Mouse (Mus musculus): Measurements from ENCODE around the gene Igsf21.
A peak's percentile ranks its signal among the peaks of the same experiment; 100 is the strongest.

Gene Igsf21

GRCm38 (mm10) chr4:140192276-140193002 is 54.1 kb downstream of the Igsf21 start:
- no peak for DNase-seq

GRCm38 (mm10) chr4:140189601-140190000 is 57.0 kb downstream of the Igsf21 start:
- no peak for DNase-seq

DNA sequence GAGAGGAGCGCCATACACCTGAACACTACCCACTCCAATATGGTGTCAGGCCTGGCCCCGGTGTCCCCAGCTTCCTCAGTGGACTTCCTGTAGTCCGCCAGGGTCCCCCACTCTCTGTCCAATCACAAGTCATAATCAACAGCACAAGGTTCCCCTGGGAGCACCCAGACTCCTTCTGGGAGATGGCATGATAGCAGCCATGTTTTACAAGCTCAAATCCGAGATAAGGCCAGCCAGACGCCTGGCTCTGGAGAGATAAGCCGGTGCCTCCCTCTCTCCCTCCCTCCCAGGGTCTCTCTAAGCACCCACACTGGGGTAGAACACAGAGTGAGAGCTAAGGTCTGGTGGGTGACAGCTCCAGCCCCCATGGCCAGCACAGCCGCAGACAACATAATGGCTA is 58.0 kb downstream of the Igsf21 start:
- no peak for DNase-seq

- DNase-seq = no peak
These were observed 59.0 kb downstream of the Igsf21 start for GRCm38 (mm10) chr4:140187404-140188145.

- DNase-seq = no peak
These were observed 67.0 kb downstream of the Igsf21 start for GRCm38 (mm10) chr4:140179576-140179975.

DNA sequence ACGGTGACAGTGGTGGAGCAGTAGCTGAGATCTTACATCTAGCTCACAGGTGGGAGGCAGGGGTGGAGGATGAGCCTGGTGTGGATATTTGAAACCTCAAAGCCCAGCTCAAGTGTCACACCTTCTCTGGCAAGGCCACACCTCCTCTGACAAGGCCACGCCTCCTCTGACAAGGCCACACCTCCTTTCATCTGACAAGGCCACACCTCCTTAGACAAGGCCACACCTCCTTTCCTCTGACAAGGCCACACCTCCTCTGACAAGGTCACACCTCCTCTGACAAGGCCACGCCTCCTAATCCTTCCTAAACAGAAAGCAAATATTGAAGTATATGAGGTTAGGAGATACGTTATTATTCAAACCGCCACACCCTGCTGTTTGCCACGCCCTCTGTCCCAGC is 69.5 kb downstream of the Igsf21 start:
- no peak for DNase-seq

- no peak for DNase-seq
These were observed 72.7 kb downstream of the Igsf21 start for GRCm38 (mm10) chr4:140173746-140174399.

GRCm38 (mm10) chr4:140173084-140173483 is 73.5 kb downstream of the Igsf21 start:
- DNase-seq = no peak

GRCm38 (mm10) chr4:140171917-140172316 is 74.7 kb downstream of the Igsf21 start:
- no peak for DNase-seq

GRCm38 (mm10) chr4:140171189-140171588 is 75.4 kb downstream of the Igsf21 start:
- no peak for DNase-seq

DNA sequence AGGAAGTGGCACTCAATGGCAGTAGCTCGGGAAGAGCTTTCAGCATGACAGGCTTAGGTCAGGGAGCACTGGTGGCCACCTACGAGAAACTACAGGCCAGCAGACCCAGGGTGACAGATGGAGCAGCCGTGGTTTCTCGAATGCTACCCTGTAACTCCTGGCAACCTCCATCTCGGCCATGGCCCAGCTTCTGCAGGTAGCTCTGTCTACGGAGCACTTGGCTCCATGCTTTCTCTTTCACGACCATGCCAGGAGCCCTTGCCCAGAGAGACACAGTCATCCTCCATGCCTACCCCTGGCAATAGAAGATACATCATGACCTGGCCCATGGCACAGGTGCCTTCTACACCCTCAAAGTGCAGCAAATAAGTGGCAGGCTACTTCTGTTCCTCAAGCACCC is 80.7 kb downstream of the Igsf21 start:
- no peak for DNase-seq

DNA sequence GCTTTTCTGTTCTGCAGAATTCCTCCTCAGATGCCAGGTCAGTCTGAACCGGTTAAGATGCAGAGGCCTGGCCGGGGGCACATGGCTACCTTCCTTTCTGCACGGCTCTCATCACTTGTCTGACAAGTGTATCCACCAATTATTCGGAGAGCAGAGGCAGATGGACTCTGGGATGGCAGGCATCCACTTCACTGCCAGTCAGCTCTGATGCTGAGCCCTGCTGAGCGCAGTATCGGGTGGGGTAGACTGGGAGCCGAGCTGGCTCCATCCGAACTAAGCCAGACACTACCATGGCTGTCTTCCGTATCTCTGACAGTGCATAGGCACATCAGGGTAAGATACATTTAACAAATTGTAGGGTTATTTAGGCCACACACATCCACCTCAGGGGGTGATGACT is 81.9 kb downstream of the Igsf21 start:
- DNase-seq = no peak

DNA sequence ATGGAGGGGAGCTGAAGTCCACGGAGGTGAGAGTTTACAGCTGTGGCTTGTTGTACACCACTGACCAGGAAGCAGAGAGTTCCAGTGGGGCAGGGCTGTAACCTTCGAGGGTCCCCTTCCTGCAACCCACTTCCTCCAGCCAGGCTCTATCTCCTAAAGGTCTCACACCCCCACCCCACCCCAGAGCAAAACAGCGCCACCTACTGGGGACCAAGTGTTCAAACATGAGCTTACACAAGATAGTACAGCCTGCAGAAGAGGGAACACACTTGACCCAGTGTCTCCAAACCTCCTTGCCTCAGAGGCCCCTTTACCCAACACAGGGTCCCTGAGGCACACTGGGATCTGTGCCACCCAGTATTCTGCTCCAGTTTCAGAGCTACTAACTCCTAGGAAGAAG is 87.0 kb downstream of the Igsf21 start:
- DNase-seq = peak; percentile 52

DNA sequence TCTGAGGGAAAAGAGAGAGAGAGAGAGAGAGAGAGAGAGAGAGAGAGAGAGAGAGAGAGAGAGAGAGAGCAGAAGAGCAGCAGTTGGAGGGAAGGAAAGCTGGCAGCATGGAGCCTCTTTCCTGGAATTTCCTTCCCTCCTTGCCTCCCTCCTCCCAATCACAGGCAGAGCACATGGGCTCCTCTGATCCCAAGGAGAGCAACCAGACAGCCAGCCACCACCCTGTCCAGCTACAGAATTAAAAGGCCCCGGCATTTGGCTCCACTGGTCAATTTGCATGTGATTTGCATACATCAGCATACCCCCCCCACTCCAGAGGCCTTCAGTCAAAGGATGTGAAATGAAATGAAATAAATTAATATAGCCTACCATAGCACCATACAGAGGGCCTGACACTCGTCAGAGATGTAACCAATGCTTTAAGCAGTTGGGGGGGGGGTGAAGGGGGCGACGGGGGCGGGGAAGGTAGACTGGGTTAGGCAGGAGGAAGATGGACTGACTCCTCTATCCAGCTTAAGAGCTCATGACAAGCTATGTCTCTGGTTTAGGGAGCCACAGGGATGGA is 91.6 kb downstream of the Igsf21 start:
- no peak for DNase-seq

DNA sequence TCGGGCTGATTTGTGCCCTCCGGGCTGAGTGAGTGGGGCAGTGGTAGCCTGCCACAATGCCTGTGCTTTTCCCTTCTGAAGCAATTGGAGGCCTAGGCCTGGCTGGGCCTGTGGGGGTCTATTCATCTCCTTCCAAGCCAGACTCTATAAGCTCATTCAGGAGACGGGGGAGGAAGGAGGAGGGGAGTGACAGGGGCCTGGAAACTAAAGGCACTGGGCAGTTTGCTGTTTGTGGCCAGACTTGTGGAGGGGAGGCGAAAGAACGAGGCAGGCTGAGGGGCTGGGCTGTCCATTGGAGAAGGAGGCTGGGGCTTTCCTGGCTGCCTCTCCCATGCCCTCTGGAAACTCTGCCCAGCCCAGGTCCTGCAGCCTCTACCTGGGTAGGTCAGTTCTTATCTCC is 92.1 kb downstream of the Igsf21 start:
- no peak for DNase-seq

DNA sequence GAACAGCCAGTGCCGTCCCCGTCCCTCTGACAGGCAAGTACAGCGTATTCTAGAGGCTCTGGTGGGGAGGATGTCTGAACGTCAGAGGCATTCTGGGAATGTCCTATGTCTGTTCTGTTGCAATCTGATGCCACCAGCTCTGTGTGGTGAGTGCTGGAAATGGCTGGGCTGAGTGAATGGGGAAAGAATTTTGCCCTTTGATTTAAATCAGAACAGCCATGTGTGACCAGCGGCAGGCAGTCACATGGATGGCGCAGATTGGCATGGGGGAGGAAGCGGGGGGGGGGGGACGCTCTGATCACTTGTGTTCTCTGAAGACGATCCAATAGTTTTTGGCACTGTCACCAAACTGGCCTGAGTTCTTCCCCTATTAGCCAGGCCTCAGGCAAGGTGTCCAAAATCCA is 92.9 kb downstream of the Igsf21 start:
- DNase-seq = no peak

DNA sequence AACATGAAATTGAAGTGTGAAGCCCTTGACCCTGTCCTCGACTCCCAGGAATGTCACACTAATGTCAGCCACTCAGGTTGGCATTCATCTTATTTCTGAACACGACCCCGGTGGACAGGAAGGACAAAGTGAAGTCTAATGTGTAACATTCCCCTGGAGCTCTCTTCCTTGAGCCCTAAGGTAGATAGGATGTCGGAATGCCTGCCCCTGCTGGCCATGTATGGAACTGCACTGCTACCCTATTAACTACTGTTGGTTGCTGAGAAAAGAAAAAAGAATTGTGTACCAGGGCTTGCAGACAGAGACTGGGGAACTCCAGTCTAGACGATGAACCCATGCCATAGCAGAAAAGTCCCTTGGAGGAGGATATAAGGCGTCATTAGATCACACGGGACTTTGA is 93.5 kb downstream of the Igsf21 start:
- DNase-seq = peak; percentile 62

GRCm38 (mm10) chr4:140149706-140150105 is 96.9 kb downstream of the Igsf21 start:
- DNase-seq = no peak

DNA sequence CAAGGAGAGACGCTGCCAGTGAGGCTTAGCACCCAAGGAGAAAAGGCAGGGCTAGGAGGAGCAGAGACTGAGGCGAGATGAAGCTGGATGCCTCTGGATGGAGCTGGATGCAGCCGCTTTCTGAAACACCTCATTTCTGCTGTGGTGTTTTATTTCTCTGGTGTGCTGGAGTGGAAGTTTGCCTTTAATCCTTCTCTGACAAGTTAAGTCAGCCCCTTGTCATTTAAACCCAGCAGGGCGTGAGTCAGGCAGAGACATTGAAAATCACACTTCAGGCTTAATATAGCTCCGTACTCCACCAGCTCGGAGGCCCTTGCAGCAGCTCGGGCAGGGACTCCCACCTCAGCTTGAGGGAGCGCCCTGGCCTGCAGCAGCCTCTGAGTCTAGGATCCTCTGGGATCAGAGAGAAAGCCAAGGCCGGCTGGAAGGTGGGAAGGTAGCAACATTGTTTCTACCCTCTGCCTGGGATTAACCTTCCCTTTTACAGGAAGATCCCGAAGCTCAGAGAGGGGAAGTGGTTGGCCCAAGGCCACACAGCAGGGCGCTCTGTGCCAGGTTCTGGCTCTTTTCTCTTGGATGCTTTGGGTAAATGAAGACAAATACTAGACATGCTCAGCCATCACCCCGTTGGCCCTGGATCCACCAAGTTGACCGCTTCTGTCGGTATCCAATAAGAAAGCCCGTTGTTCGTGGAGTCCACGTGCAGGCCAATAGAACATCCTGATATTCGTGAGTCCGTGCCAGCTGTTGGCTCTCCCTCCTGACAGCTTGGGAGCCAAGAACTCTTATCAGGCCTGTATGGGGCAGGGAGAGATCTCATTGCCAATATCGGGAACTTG is 98.5 kb downstream of the Igsf21 start:
- DNase-seq = no peak

DNA sequence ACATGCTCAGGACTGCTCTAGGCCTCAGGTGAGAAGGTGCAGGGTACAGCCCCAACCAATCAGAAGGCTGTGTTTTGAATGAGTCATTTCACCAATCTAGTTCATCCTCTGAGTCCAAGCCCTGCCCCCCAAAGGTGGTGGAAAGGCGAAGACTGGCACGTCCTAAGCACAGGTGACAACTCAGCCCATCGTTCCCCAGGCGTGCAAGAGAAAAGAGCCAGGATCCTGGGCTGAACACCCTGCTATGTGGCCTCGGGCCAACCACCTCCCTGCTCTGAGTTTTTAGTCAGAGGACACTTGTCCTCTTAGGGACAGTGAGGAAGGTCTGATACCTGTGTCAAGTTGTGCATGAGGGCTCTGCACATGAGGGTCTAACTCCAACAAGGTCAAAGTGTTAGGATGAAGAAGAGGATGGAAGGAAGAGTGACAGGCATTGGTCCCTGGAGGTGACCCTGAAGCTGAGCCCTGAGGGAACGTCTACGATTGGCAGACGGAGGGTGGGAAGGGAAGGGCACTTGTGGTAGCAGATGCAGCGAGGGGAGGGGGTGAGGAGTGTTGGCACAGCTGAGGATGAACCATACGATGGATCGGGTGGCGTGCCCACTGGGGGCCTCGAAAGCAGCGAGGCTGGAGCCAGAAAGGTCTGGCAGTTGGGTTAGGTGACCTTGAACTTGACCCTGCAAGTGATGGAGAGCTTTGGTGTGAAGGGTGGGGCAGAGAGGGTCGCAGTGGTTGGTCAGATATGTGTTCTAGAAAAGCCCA is 99.3 kb downstream of the Igsf21 start:
- no peak for DNase-seq

DNA sequence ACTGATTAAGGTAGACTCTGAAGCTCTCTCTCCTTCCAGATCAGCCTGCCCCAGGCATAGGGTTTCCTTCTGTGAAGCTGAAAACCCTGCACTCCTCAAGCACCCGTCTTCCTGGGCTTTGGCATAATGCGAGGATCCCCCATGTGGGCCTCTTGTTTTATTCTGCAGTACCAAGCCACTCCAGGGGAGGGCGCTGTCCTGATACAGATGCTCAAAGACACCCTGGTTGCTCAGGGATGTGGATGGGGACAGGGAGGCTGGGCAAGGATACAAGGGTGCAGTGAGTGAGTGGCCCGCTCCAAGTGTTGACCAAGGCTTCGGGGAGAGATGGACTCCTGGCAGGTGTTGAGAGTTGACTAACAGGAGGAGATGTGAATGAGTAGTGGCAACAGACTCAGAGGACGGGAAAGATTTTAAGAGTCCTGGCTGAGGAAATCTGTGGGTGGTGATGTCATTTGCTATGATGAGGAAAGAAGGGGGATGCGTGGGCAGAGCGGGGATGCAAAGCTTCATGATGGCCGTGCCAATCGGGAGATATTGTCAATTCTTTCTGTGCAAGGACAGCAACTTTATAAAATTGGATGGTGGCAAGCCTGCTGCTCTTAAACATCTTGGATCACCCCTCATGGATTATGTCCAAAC is 102.6 kb downstream of the Igsf21 start:
- DNase-seq = peak; percentile 18

Measured in thymus, postnatal 4 days (tissue).